Mouse (Mus musculus) hindbrain, embryonic 14.5 days (tissue): ENCODE data around the gene Cep135. TPM values are rescaled to one million over a fixed set of nuclear protein-coding genes. Genes with fewer than 3 reads are reported as not detected.

Experiments used
- ATAC-seq: fragments of 200-750 bp; cut with Nextera tagmentation; 2 replicates; pipeline ENCODE4 v1.8.0; 2017; ENCODE audit warnings: moderate number of reproducible peaks, mild to moderate bottlenecking, moderate TSS enrichment, moderate library complexity; ENCODE audit not compliant: low FRiP score
- DNase-seq: peaks from one replicate; pipeline ENCODE4 v3.0.0-alpha.2; 2015; ENCODE audit warnings: low spot score
- H3K27ac ChIP-seq: fragments of 300-500 bp; sonication (generic); 2 replicates; pipeline ENCODE4 v1.5.1; 2014; ENCODE audit warnings: mild to moderate bottlenecking, moderate library complexity
- H3K27me3 ChIP-seq: fragments of 300-500 bp; sonication (generic); 2 replicates; pipeline ENCODE4 v1.6.1; 2014; ENCODE audit warnings: mild to moderate bottlenecking, low read length, mixed read lengths; ENCODE audit not compliant: control insufficient read depth, insufficient read depth
- H3K36me3 ChIP-seq: fragments of 300-500 bp; sonication (generic); replicated peaks from 2 replicates; pipeline ENCODE4 v1.6.1; 2014; ENCODE audit not compliant: control insufficient read depth, insufficient read depth
- H3K4me1 ChIP-seq: fragments of 300-500 bp; sonication (generic); replicated peaks from 2 replicates; pipeline ENCODE4 v1.6.1; 2014; ENCODE audit warnings: antibody characterized with exemption, low read length, mixed read lengths; ENCODE audit not compliant: control insufficient read depth, insufficient read depth
- H3K4me2 ChIP-seq: fragments of 300-500 bp; sonication (generic); replicated peaks from 2 replicates; pipeline ENCODE4 v1.6.1; 2014; ENCODE audit warnings: mild to moderate bottlenecking, moderate library complexity
- H3K4me3 ChIP-seq: fragments of 300-500 bp; sonication (generic); replicated peaks from 2 replicates; pipeline ENCODE4 v1.5.1; 2014; ENCODE audit warnings: mild to moderate bottlenecking, low read length
- H3K9ac ChIP-seq: fragments of 300-500 bp; sonication (generic); 2 replicates; pipeline ENCODE4 v1.6.1; 2014
- H3K9me3 ChIP-seq: fragments of 300-500 bp; sonication (generic); 2 replicates; pipeline ENCODE4 v1.6.1; 2016; ENCODE audit warnings: low read length; ENCODE audit not compliant: control insufficient read depth
- WGBS: fragments of 180-500 bp; shearing (Covaris S2); extraction: QIAGEN DNeasy Blood & Tissue Kit; methylation state at CpG from one replicate; pipeline ENCODE4 v1.1.7; 2014; 5-methylcytosine and 5-hydroxymethylcytosine counted together
- polyA plus RNA-seq: library from polyadenylated mRNA; unstranded; fragments of >200 nt; fragmentation: Nextera tagmentation; extraction: Ambion mirVana; gene quantifications from 2 replicates; pipeline ENCODE4 v1.2.1, GENCODE M21; 2014

Gene Cep135
- polyA plus RNA-seq, 1 experiment from 2014 or later, result 3.6 TPM

GRCm38 (mm10) chr5:76668547-76668946, 80.0 kb downstream of the Cep135 start:
- no peak for DNase-seq
- Histone ChIP-seq H3K4me3 (no peak overlapping the region), H3K9ac (no peak overlapping the region), H3K4me1 (peaks cover 27% of the 10 kb centered on the region), H3K36me3 (no peaks in the 10 kb centered on the region), H3K4me2 (no peak overlapping the region), H3K27ac (no peak overlapping the region), H3K9me3 (no peaks in the 10 kb centered on the region), H3K27me3 (no peaks in the 10 kb centered on the region)
- WGBS, result 76% methylated on average over 5 of the region's 5 CpGs
- ATAC-seq, result no peak

- peaks cover 20% of the 10 kb centered on the region for H3K4me1 ChIP-seq
- WGBS, result 96% methylated on average over 10 of the region's 10 CpGs
- H3K27me3 ChIP-seq, result no peaks in the 10 kb centered on the region
- no peak for DNase-seq
- no peak overlapping the region for H3K27ac ChIP-seq
- H3K9ac ChIP-seq, result no peak overlapping the region
- H3K4me3 ChIP-seq, result no peak overlapping the region
- no peaks in the 10 kb centered on the region for H3K9me3 ChIP-seq
- no peaks in the 10 kb centered on the region for H3K36me3 ChIP-seq
- ATAC-seq, result no peak
- H3K4me2 ChIP-seq, result no peak overlapping the region
Measured at GRCm38 (mm10) chr5:76670183-76670582, 81.7 kb downstream of the Cep135 start.

- ATAC-seq (no peak), DNase-seq (no peak)
- Histone ChIP-seq H3K36me3 (no peaks in the 10 kb centered on the region), H3K27ac (no peak overlapping the region), H3K9ac (no peak overlapping the region), H3K27me3 (no peaks in the 10 kb centered on the region), H3K4me3 (no peak overlapping the region), H3K4me1 (no peaks in the 10 kb centered on the region), H3K9me3 (no peaks in the 10 kb centered on the region), H3K4me2 (no peak overlapping the region)
- 95% methylated on average over 5 of the region's 5 CpGs for WGBS
Measured at GRCm38 (mm10) chr5:76674022-76674653, 85.6 kb downstream of the Cep135 start.

GRCm38 (mm10) chr5:76675369-76675768, 86.9 kb downstream of the Cep135 start:
- WGBS, result 85% methylated on average over 4 of the region's 4 CpGs
- H3K27me3 ChIP-seq, result no peaks in the 10 kb centered on the region
- H3K4me1 ChIP-seq, result no peaks in the 10 kb centered on the region
- no peaks in the 10 kb centered on the region for H3K9me3 ChIP-seq
- no peaks in the 10 kb centered on the region for H3K36me3 ChIP-seq
- ATAC-seq (no peak), DNase-seq (no peak)
- H3K9ac ChIP-seq, result no peak overlapping the region
- no peak overlapping the region for H3K4me3 ChIP-seq
- H3K4me2 ChIP-seq, result no peak overlapping the region
- no peak overlapping the region for H3K27ac ChIP-seq

- no peaks in the 10 kb centered on the region for H3K36me3 ChIP-seq
- ATAC-seq, result no peak
- no peak overlapping the region for H3K9ac ChIP-seq
- H3K9me3 ChIP-seq, result no peaks in the 10 kb centered on the region
- 98% methylated on average over 2 of the region's 3 CpGs for WGBS
- no peak overlapping the region for H3K27ac ChIP-seq
- no peak overlapping the region for H3K4me3 ChIP-seq
- no peak for DNase-seq
- no peak overlapping the region for H3K4me2 ChIP-seq
- peaks cover 17% of the 10 kb centered on the region for H3K4me1 ChIP-seq
- H3K27me3 ChIP-seq, result no peaks in the 10 kb centered on the region
Measured at GRCm38 (mm10) chr5:76680959-76681358, 92.5 kb downstream of the Cep135 start.

GRCm38 (mm10) chr5:76681895-76682656, 93.6 kb downstream of the Cep135 start:
- ATAC-seq, result no peak
- no peak overlapping the region for H3K27ac ChIP-seq

GRCm38 (mm10) chr5:76683455-76683854, 95.0 kb downstream of the Cep135 start:
- H3K4me2 ChIP-seq, result no peak overlapping the region; the same call in 1 of the 2 replicates
- WGBS, result 35% methylated on average over 5 of the region's 5 CpGs

More at GRCm38 (mm10) chr5:76681895-76682656, 93.6 kb downstream of the Cep135 start:
- no peaks in the 10 kb centered on the region for H3K27me3 ChIP-seq
- 60% methylated on average over 4 of the region's 4 CpGs for WGBS
- DNase-seq, result no peak
- peaks cover 17% of the 10 kb centered on the region for H3K4me1 ChIP-seq
- H3K4me3 ChIP-seq, result no peak overlapping the region
- H3K4me2 ChIP-seq, result no peak overlapping the region
- H3K9ac ChIP-seq, result no peak overlapping the region
- H3K36me3 ChIP-seq, result no peaks in the 10 kb centered on the region
- no peaks in the 10 kb centered on the region for H3K9me3 ChIP-seq

GRCm38 (mm10) chr5:76684658-76685605, 96.4 kb downstream of the Cep135 start:
- Histone ChIP-seq H3K9ac (no peak overlapping the region), H3K9me3 (no peaks in the 10 kb centered on the region), H3K4me2 (no peak overlapping the region), H3K36me3 (no peaks in the 10 kb centered on the region), H3K27me3 (no peaks in the 10 kb centered on the region), H3K4me3 (no peak overlapping the region), H3K27ac (no peak overlapping the region), H3K4me1 (peaks cover 20% of the 10 kb centered on the region)
- DNase-seq (no peak), ATAC-seq (no peak)
- WGBS, result 92% methylated on average over 15 of the region's 15 CpGs

More at GRCm38 (mm10) chr5:76683455-76683854, 95.0 kb downstream of the Cep135 start:
- Histone ChIP-seq H3K27me3 (no peaks in the 10 kb centered on the region), H3K36me3 (no peaks in the 10 kb centered on the region), H3K27ac (peak overlapping the region; percentile 46; the same call in 1 of the 2 replicates), H3K4me1 (peaks cover 17% of the 10 kb centered on the region), H3K9ac (no peak overlapping the region), H3K9me3 (no peaks in the 10 kb centered on the region), H3K4me3 (no peak overlapping the region)
- no peak for ATAC-seq
- DNase-seq, result peak; percentile 49
